In the genomic region with DNA sequence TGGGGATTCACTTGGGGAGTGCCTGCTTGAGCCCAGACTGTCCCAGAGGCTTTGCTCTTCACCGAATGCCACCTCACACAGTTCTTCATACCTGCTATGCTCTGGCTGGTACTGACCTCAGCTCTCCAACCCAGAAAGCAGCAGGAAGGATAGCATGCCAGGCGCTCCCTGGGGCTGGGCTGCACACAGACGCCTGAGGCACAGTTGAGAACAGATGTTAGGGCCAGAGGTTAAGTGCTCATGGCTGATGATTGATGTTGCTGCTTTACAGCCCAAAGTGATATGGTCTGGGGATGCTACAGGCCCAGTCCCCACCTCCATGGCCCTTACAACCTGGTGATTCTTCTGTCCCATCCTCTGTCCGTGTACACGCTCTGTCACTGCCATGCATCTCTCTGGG, we compare ENCODE assay signal across 16 mouse cellular contexts. TPM values are rescaled to one million over a fixed set of nuclear protein-coding genes. Genes with fewer than 3 reads are reported as not detected.
DNase-seq lines count a peak whose midpoint lies in the region; ATAC-seq and TF ChIP-seq lines count a peak whose summit lies in the region.
"Had no signal": no experiment of that assay in that cellular context is flagged by ENCODE, and none has a peak within 500 bp of the region (broad histone marks: within the 10 kb centered on the region; RNA-seq: fewer than 3 reads in every experiment).

No protein-coding gene starts in this region.

- no peaks in the 10 kb centered on the region for H3K36me3 ChIP-seq in kidney, postnatal 0 days (ENCODE audit: insufficient read depth, low read length)
- no peaks in the 10 kb centered on the region for H3K36me3 ChIP-seq in hindbrain, embryonic 14.5 days (replicated peaks; ENCODE audit: control insufficient read depth, insufficient read depth)
- no peaks in the 10 kb centered on the region for H3K36me3 ChIP-seq in neural tube, embryonic 11.5 days (ENCODE audit: control insufficient read depth, insufficient read depth, low read length)

- H3K27me3 ChIP-seq in kidney, postnatal 0 days (ENCODE audit: insufficient read depth, low read length), result 0 out of 2 replicates have a peak, but pooled peaks cover 2% of the 10 kb centered on the region
- H3K27me3 ChIP-seq in hindbrain, embryonic 14.5 days (ENCODE audit: control insufficient read depth, insufficient read depth, low read length), result no peaks in the 10 kb centered on the region
- no peaks in the 10 kb centered on the region for H3K27me3 ChIP-seq in neural tube, embryonic 11.5 days (ENCODE audit: control insufficient read depth, insufficient read depth, low read length)

- no peak overlapping the region for H3K27ac ChIP-seq in kidney, postnatal 0 days
- no peak overlapping the region for H3K27ac ChIP-seq in hindbrain, embryonic 14.5 days
- no peak overlapping the region for H3K27ac ChIP-seq in neural tube, embryonic 11.5 days (ENCODE audit: low read depth, low read length)

- no peak overlapping the region for H3K4me2 ChIP-seq in kidney, postnatal 0 days (ENCODE audit: low read length)
- H3K4me2 ChIP-seq in hindbrain, embryonic 14.5 days (replicated peaks), result no peak overlapping the region
- no peak overlapping the region for H3K4me2 ChIP-seq in neural tube, embryonic 11.5 days (ENCODE audit: low read depth)

- H3K4me3 ChIP-seq in kidney, postnatal 0 days (replicated peaks; ENCODE audit: low read depth, low read length), result no peak overlapping the region
- H3K4me3 ChIP-seq in hindbrain, embryonic 14.5 days (replicated peaks; ENCODE audit: low read length), result no peak overlapping the region
- no peak overlapping the region for H3K4me3 ChIP-seq in neural tube, embryonic 11.5 days (ENCODE audit: low read depth, low read length)

- WGBS in kidney, postnatal 0 days, result 52% methylated on average over 5 of the region's 5 CpGs
- 52% methylated on average over 5 of the region's 5 CpGs for WGBS in hindbrain, embryonic 14.5 days
- WGBS in neural tube, embryonic 11.5 days, result 53% methylated on average over 5 of the region's 5 CpGs

- peaks cover 7% of the 10 kb centered on the region; the same call in 1 of the 2 replicates for H3K4me1 ChIP-seq in kidney, postnatal 0 days (replicated peaks; ENCODE audit: insufficient read depth, low read length)
- H3K4me1 ChIP-seq in hindbrain, embryonic 14.5 days (replicated peaks; ENCODE audit: control insufficient read depth, insufficient read depth, low read length), result peaks cover 9% of the 10 kb centered on the region; the same call in 1 of the 2 replicates
- peaks cover 12% of the 10 kb centered on the region for H3K4me1 ChIP-seq in neural tube, embryonic 11.5 days (ENCODE audit: control insufficient read depth, insufficient read depth, low read length)

- peak; percentile 15; the same call in 1 of the 2 replicates for ATAC-seq in kidney, postnatal 0 days (replicated peaks; ENCODE audit: low FRiP score, low read depth)
- ATAC-seq in hindbrain, embryonic 14.5 days (ENCODE audit: low FRiP score), result no peak
- ATAC-seq in neural tube, embryonic 11.5 days (ENCODE audit: insufficient read depth, low FRiP score, low TSS enrichment), result peak; percentile 40; the same call in 1 of the 2 replicates
- ATAC-seq in granulocyte monocyte progenitor cell, adult 5-6 weeks (replicated peaks; ENCODE audit: poor library complexity, severe bottlenecking), result no peak
- ATAC-seq: CD4-positive, CD25-positive, alpha-beta regulatory T cell, adult 4 months; intestine, postnatal 0 days had no signal

- no peaks in the 10 kb centered on the region for H3K9me3 ChIP-seq in kidney, postnatal 0 days (replicated peaks; ENCODE audit: low read length)
- H3K9me3 ChIP-seq in hindbrain, embryonic 14.5 days (ENCODE audit: control insufficient read depth, low read length), result no peaks in the 10 kb centered on the region
- H3K9me3 ChIP-seq in neural tube, embryonic 11.5 days (ENCODE audit: control insufficient read depth, low read length), result no peaks in the 10 kb centered on the region

- no peak overlapping the region for H3K9ac ChIP-seq in kidney, postnatal 0 days (ENCODE audit: low read depth, low read length)
- H3K9ac ChIP-seq in hindbrain, embryonic 14.5 days, result no peak overlapping the region
- H3K9ac ChIP-seq in neural tube, embryonic 11.5 days (ENCODE audit: low read length), result no peak overlapping the region

- peak; percentile 53 for DNase-seq in kidney, postnatal 0 days (ENCODE audit: low spot score)
- no peak for DNase-seq in kidney, adult 9 months
- peak; percentile 77 for DNase-seq in embryo, embryonic 10.5 days (ENCODE audit: low spot score)
- DNase-seq in hindbrain, embryonic 14.5 days (ENCODE audit: low spot score), result peak; percentile 41
- peak; percentile 60 for DNase-seq in neural tube, embryonic 11.5 days (ENCODE audit: low spot score)
- no peak for DNase-seq in frontal cortex, postnatal 25 days (ENCODE audit: low spot score in 2 of 2)
- no peak for DNase-seq in testis, postnatal 10 days (ENCODE audit: low spot score)
- DNase-seq: heart, adult 18-20 months; layer of hippocampus, postnatal 36 days; liver; lung, adult 2 months had no signal

- no peak for TF ChIP-seq CTCF in kidney, postnatal 0 days (IDR thresholded peaks at IDR 0.05; ENCODE audit: low read depth)

RNA-seq across cellular contexts. Expression of gene Dmrtb1, which starts 59.1 kb away (rescaled TPM):
- polyA plus RNA-seq in kidney, postnatal 0 days (2015; fragmentation: Nextera tagmentation; extraction: Ambion mirVana), result not detected in 2 replicates
- polyA plus RNA-seq in hindbrain, embryonic 14.5 days (2014; fragmentation: Nextera tagmentation; extraction: Ambion mirVana), result 6.8 and 7.6 TPM in 2 replicates
- polyA plus RNA-seq in neural tube, embryonic 11.5 days (2014; fragmentation: Nextera tagmentation; extraction: Ambion mirVana), result 5.8 and 7.1 TPM in 2 replicates
- total RNA-seq in granulocyte monocyte progenitor cell, adult 5-6 weeks (2014; fragmentation: Nextera tagmentation), result 1.7 TPM in 1 of 2 replicates, not detected in the other
- total RNA-seq in granulocyte monocyte progenitor cell, adult 5-6 weeks (2017), result 0.46 TPM in 1 of 2 replicates, not detected in the other
- total RNA-seq: gastrocnemius, adult 18-20 months; heart, adult 18-20 months had no signal
- polyA plus RNA-seq: CD4-positive, CD25-positive, alpha-beta regulatory T cell, adult 4 months; heart, postnatal 0 days; intestine, postnatal 0 days; lung, adult 2 months had no signal

Comparison
In these comparisons a context has a peak if more than half of its experiments do, and no peak if none do; other contexts are left out.
1. DNase-seq: peak in kidney, postnatal 0 days (single experiment), embryo, embryonic 10.5 days (single experiment), hindbrain, embryonic 14.5 days (single experiment) and neural tube, embryonic 11.5 days (single experiment); none in kidney, adult 9 months (single experiment), frontal cortex, postnatal 25 days (0 of 2) and testis, postnatal 10 days (single experiment).
2. ATAC-seq: peak in kidney, postnatal 0 days (single experiment) and neural tube, embryonic 11.5 days (single experiment); none in hindbrain, embryonic 14.5 days (single experiment) and granulocyte monocyte progenitor cell, adult 5-6 weeks (single experiment).